Mouse (Mus musculus): ENCODE data around the gene Aqp6.

- TF ChIP-seq GATA1 (IDR thresholded peaks at IDR 0.05; ENCODE audit: low read length) (no peak), TAL1 (IDR thresholded peaks at IDR 0.05; ENCODE audit: low read length) (no peak)
Measured at GRCm38 (mm10) chr15:99601823-99602120, 572 bp downstream of the Aqp6 start.
